Mouse (Mus musculus): ENCODE results near the gene Prph2. TPM values are rescaled to one million over a fixed set of nuclear protein-coding genes. Genes with fewer than 3 reads are reported as not detected.

Prph2 gene
- polyA plus RNA-seq, 1 experiment from 2014 or later: not detected

GRCm38 (mm10) chr17:46932961-46933360 lies 22.7 kb downstream of the Prph2 start:
- Histone ChIP-seq H3K4me3 (no peak overlapping the region), H3K27ac (replicated peaks) (no peak overlapping the region), H3K4me1 (no peaks in the 10 kb centered on the region), H3K27me3 (no peaks in the 10 kb centered on the region), H3K4me2 (replicated peaks) (no peak overlapping the region), H3K36me3 (peaks cover 97% of the 10 kb centered on the region), H3K9me3 (no peaks in the 10 kb centered on the region), H3K9ac (replicated peaks) (no peak overlapping the region)
- no peak for ATAC-seq (ENCODE audit: low FRiP score, low read depth)
- 94% methylated on average over 5 of the region's 5 CpGs for WGBS

GRCm38 (mm10) chr17:46933557-46934348 lies 23.5 kb downstream of the Prph2 start:
- no peaks in the 10 kb centered on the region for H3K4me1 ChIP-seq
- peaks cover 97% of the 10 kb centered on the region for H3K36me3 ChIP-seq
- 84% methylated on average over 19 of the region's 19 CpGs for WGBS
- no peak overlapping the region for H3K27ac ChIP-seq (replicated peaks)
- ATAC-seq (ENCODE audit: low FRiP score, low read depth): no peak
- H3K9me3 ChIP-seq: no peaks in the 10 kb centered on the region
- no peaks in the 10 kb centered on the region for H3K27me3 ChIP-seq
- H3K9ac ChIP-seq (replicated peaks): no peak overlapping the region
- H3K4me3 ChIP-seq: no peak overlapping the region
- H3K4me2 ChIP-seq (replicated peaks): no peak overlapping the region

GRCm38 (mm10) chr17:46940461-46940860 lies 30.2 kb downstream of the Prph2 start:
- Histone ChIP-seq H3K4me1 (no peaks in the 10 kb centered on the region), H3K4me3 (no peak overlapping the region), H3K27me3 (no peaks in the 10 kb centered on the region), H3K4me2 (replicated peaks) (no peak overlapping the region), H3K27ac (replicated peaks) (no peak overlapping the region), H3K36me3 (peaks cover 92% of the 10 kb centered on the region), H3K9ac (replicated peaks) (no peak overlapping the region), H3K9me3 (no peaks in the 10 kb centered on the region)
- WGBS: 98% methylated on average over 8 of the region's 8 CpGs
- ATAC-seq (ENCODE audit: low FRiP score, low read depth): no peak

GRCm38 (mm10) chr17:46942421-46942820 lies 32.2 kb downstream of the Prph2 start:
- Histone ChIP-seq H3K4me1 (no peaks in the 10 kb centered on the region), H3K27me3 (no peaks in the 10 kb centered on the region), H3K36me3 (peaks cover 92% of the 10 kb centered on the region), H3K9me3 (no peaks in the 10 kb centered on the region), H3K4me3 (no peak overlapping the region), H3K27ac (replicated peaks) (no peak overlapping the region), H3K9ac (replicated peaks) (no peak overlapping the region), H3K4me2 (replicated peaks) (no peak overlapping the region)
- WGBS: 96% methylated on average over 9 of the region's 9 CpGs
- no peak for ATAC-seq (ENCODE audit: low FRiP score, low read depth)

- 95% methylated on average over 9 of the region's 9 CpGs for WGBS
- ATAC-seq (ENCODE audit: low FRiP score, low read depth): no peak
- H3K36me3 ChIP-seq: peaks cover 76% of the 10 kb centered on the region
Measured at GRCm38 (mm10) chr17:46946276-46946675, 36.0 kb downstream of the Prph2 start.

GRCm38 (mm10) chr17:46958045-46958444 lies 47.8 kb downstream of the Prph2 start:
- no peak for ATAC-seq (ENCODE audit: low FRiP score, low read depth)
- WGBS: 92% methylated on average over 2 of the region's 2 CpGs
- no peak overlapping the region for H3K9ac ChIP-seq (replicated peaks)
- H3K27ac ChIP-seq (replicated peaks): no peak overlapping the region
- H3K9me3 ChIP-seq: no peaks in the 10 kb centered on the region
- no peak overlapping the region for H3K4me3 ChIP-seq
- no peaks in the 10 kb centered on the region for H3K4me1 ChIP-seq
- H3K36me3 ChIP-seq: peaks cover 95% of the 10 kb centered on the region
- no peak overlapping the region for H3K4me2 ChIP-seq (replicated peaks)
- H3K27me3 ChIP-seq: no peaks in the 10 kb centered on the region

More at GRCm38 (mm10) chr17:46946276-46946675, 36.0 kb downstream of the Prph2 start:
- Histone ChIP-seq H3K9me3 (no peaks in the 10 kb centered on the region), H3K27ac (replicated peaks) (no peak overlapping the region), H3K4me1 (no peaks in the 10 kb centered on the region), H3K27me3 (no peaks in the 10 kb centered on the region), H3K4me2 (replicated peaks) (no peak overlapping the region), H3K4me3 (no peak overlapping the region), H3K9ac (replicated peaks) (no peak overlapping the region)

GRCm38 (mm10) chr17:46960216-46960615 lies 50.0 kb downstream of the Prph2 start:
- Histone ChIP-seq H3K4me1 (no peaks in the 10 kb centered on the region), H3K27ac (replicated peaks) (no peak overlapping the region), H3K36me3 (peaks cover 97% of the 10 kb centered on the region), H3K4me3 (no peak overlapping the region), H3K9me3 (no peaks in the 10 kb centered on the region), H3K27me3 (no peaks in the 10 kb centered on the region), H3K9ac (replicated peaks) (no peak overlapping the region), H3K4me2 (replicated peaks) (no peak overlapping the region)
- whole genome bisulfite sequencing: 94% methylated on average over 10 of the region's 10 CpGs
- ATAC-seq (ENCODE audit: low FRiP score, low read depth): no peak

- H3K4me1 ChIP-seq: no peaks in the 10 kb centered on the region
- H3K36me3 ChIP-seq: peaks cover 98% of the 10 kb centered on the region
- H3K4me2 ChIP-seq (replicated peaks): no peak overlapping the region
- H3K9me3 ChIP-seq: no peaks in the 10 kb centered on the region
- no peaks in the 10 kb centered on the region for H3K27me3 ChIP-seq
- no peak overlapping the region for H3K9ac ChIP-seq (replicated peaks)
- no peak overlapping the region for H3K4me3 ChIP-seq
- 87% methylated on average over 3 of the region's 3 CpGs for WGBS
- H3K27ac ChIP-seq (replicated peaks): no peak overlapping the region
- ATAC-seq (ENCODE audit: low FRiP score, low read depth): no peak
Measured at GRCm38 (mm10) chr17:46962153-46962552, 51.9 kb downstream of the Prph2 start.

- Histone ChIP-seq H3K4me2 (replicated peaks) (no peak overlapping the region), H3K4me1 (no peaks in the 10 kb centered on the region), H3K36me3 (peaks cover 98% of the 10 kb centered on the region), H3K27me3 (no peaks in the 10 kb centered on the region), H3K27ac (replicated peaks) (no peak overlapping the region), H3K9me3 (no peaks in the 10 kb centered on the region), H3K4me3 (no peak overlapping the region), H3K9ac (replicated peaks) (no peak overlapping the region)
- no peak for ATAC-seq (ENCODE audit: low FRiP score, low read depth)
- 94% methylated on average over 13 of the region's 13 CpGs for WGBS
Measured at GRCm38 (mm10) chr17:46963186-46963585, 52.9 kb downstream of the Prph2 start.

- peaks cover 99% of the 10 kb centered on the region for H3K36me3 ChIP-seq
- no peak overlapping the region for H3K4me2 ChIP-seq (replicated peaks)
- no peak overlapping the region for H3K9ac ChIP-seq (replicated peaks)
- H3K27me3 ChIP-seq: no peaks in the 10 kb centered on the region
- no peaks in the 10 kb centered on the region for H3K4me1 ChIP-seq
- H3K27ac ChIP-seq (replicated peaks): no peak overlapping the region
- no peak for ATAC-seq (ENCODE audit: low FRiP score, low read depth)
- no peaks in the 10 kb centered on the region for H3K9me3 ChIP-seq
- H3K4me3 ChIP-seq: no peak overlapping the region
- WGBS: 93% methylated on average over 14 of the region's 14 CpGs
Measured at GRCm38 (mm10) chr17:46966892-46967291, 56.6 kb downstream of the Prph2 start.

GRCm38 (mm10) chr17:46972603-46973002 lies 62.3 kb downstream of the Prph2 start:
- Histone ChIP-seq H3K4me1 (no peaks in the 10 kb centered on the region), H3K4me3 (no peak overlapping the region), H3K9me3 (peaks cover 7% of the 10 kb centered on the region; the same call in 1 of the 2 replicates), H3K4me2 (replicated peaks) (no peak overlapping the region), H3K9ac (replicated peaks) (no peak overlapping the region), H3K27me3 (no peaks in the 10 kb centered on the region), H3K36me3 (peaks cover 97% of the 10 kb centered on the region), H3K27ac (replicated peaks) (no peak overlapping the region)
- ATAC-seq (ENCODE audit: low FRiP score, low read depth): no peak
- whole genome bisulfite sequencing: 95% methylated on average over 7 of the region's 7 CpGs
